Mouse (Mus musculus) kidney, postnatal 10 days (tissue): ENCODE measurements around the gene Cnot1.
A peak's percentile ranks its signal among the peaks of the same experiment; 100 is the strongest.
"Not testable (repeated sequence)": the region's sequence is repeated elsewhere in the genome, so short reads cannot be mapped to it uniquely, and the experiment has no call there.

Experiments
- DNase-seq: peaks from one replicate; pipeline ENCODE4 v3.0.0; 2021; ENCODE audit warnings: mixed read lengths

Cnot1 gene

GRCm38 (mm10) chr8:95816044-95816708 lies 8.9 kb upstream of the Cnot1 start:
- no peak for DNase-seq

DNA sequence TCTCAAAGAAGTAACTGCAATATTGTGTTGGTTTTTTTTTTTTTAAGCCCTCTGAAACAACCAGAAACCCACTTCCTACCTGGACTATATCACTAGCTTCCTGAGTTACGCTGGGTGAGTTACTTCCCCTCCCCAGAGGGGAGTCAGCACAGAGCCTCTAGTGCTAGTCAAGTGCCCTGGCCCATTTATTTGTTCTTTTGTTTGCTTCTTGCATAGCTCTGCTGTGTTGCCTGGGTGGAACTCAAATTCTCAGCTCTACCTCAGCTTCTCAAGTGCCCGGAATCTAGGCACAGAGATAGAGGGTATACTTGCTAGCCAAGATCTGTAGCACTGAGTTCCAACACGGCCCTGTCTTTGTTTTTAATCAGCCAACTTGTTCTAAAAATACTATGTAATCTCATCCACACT lies 2.9 kb upstream of the Cnot1 start:
- DNase-seq, result no peak

GRCm38 (mm10) chr8:95809116-95809515 lies 1.9 kb upstream of the Cnot1 start:
- no peak for DNase-seq

GRCm38 (mm10) chr8:95808631-95809030 lies 1.4 kb upstream of the Cnot1 start:
- DNase-seq, result no peak

DNA sequence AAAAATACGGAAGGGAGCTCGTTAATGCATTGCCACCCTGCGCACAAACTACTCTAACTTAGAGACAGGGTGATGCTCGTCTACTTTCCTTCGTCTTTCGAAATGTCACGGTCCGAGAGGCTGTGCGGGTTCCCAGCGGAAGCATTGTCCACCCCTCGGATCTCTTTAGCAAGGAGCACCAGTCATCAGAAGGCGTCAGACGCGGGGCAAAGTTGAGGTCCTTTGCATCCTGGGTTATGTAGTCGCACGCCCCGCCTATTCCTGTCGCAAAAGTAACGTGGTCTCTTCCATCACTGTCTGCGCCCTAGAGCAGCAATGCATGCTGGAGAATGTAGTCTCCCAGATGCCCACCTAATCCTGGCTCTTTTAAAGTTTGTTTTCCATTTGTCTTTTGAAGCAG lies 597 bp upstream of the Cnot1 start:
- peak; percentile 95 for DNase-seq

DNA sequence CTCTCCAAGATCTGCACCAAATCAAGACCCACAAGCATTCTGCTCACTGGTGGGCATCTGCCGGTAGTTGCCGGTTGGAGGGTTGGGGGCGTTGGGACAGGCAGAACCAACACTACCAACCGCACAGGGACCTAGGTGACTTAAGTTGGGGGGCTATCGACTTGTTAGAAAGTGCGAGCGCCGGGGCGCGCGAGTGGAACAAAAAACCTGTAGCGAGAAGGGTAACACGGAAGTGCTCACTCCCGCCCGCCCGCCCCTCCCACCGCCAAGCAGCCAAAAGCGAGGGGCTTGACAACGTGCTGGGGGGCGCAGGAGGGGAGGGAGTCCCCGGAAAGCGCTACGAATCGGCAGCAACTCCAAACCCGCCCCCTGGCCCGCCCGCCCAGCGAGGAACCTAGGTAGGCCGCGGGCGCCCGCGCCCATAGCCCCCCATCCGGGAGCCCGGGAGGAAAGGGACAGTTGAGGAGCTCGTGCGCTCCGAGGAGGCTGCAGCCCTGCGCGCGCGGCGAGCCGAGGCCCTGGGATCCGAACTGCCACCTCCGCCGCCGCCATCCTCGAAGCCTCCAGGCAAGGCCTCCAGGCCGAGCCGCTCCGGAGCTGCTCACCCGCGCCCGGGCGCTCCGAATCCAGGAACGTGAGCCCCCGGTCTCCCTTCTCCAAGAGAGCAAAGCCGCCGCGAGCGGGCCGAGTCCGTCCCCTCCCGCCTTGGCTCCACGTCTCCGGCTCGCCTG lies 638 bp downstream of the Cnot1 start:
- no peak for DNase-seq

- no peak for DNase-seq
Observed at GRCm38 (mm10) chr8:95805482-95805881, 1.8 kb downstream of the Cnot1 start.

- no peak for DNase-seq
Observed at GRCm38 (mm10) chr8:95802231-95802630, 5.0 kb downstream of the Cnot1 start.

GRCm38 (mm10) chr8:95801476-95802064 lies 5.7 kb downstream of the Cnot1 start:
- no peak for DNase-seq

DNA sequence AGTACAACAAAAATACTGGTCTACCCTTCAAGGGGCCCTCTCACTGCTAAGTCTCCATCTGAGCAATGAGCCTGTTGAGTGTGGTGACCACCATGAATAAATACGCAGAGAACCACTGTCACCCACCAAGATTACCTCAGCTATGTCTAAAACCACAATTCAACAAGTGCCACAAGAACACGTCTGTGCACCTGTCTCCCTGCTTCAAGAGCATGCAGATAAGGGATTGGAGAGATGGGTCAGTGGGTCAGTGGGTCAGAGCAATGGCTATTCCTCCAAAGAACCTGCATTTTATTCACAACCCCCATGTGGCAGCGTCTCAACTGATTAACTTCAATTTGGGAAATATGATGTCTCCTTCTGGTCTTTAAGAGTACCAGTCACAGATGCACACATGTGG lies 6.9 kb downstream of the Cnot1 start:
- DNase-seq, result no peak

DNA sequence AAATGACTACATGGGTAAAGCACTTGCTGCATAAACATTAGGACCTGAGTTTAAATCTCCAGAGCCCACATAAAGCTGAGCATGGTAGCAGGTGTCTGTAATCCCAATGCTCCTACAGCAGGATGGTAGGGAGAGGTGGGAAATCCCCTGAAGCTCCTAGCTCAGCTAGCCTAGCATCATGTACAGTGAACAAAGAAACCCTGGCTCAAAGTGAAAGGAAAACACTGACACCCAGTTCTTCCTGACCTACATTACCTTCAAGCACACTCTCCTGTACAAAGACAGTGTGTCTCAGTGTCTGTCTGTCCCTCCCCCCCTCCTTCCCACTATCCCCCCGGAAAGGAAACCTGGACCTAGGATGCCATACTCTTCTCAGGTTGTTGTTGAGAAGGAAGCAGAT lies 7.4 kb downstream of the Cnot1 start:
- no peak for DNase-seq

DNA sequence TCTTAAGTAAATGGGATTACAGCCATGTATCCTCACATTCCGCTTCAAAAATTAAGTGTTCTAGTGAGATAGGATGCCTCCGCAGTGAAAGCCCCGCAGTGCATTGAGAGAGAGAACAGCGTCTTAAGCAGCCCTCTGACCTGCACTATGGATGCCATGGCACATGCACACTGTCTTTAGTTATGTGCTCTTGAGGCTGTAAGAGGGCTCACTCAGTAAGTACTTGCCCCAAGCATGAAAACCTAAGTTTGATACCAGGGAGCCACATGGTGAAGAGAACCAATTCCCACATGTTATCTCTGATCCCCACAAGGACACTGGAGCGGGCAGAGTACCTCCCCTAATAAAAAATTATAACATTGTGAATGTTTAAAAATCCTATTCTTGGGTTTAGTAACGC lies 8.1 kb downstream of the Cnot1 start:
- no peak for DNase-seq

GRCm38 (mm10) chr8:95795333-95796061 lies 11.8 kb downstream of the Cnot1 start:
- not testable (repeated sequence) for DNase-seq

- DNase-seq, result no peak
Observed at GRCm38 (mm10) chr8:95785591-95785990, 21.7 kb downstream of the Cnot1 start.

GRCm38 (mm10) chr8:95782628-95783027 lies 24.6 kb downstream of the Cnot1 start:
- DNase-seq, result no peak

- DNase-seq, result no peak
Observed at GRCm38 (mm10) chr8:95781775-95782174, 25.5 kb downstream of the Cnot1 start.

- no peak for DNase-seq
Observed at GRCm38 (mm10) chr8:95781085-95781484, 26.2 kb downstream of the Cnot1 start.

- DNase-seq, result no peak
Observed at GRCm38 (mm10) chr8:95764133-95764532, 43.1 kb downstream of the Cnot1 start.

- no peak for DNase-seq
Observed at GRCm38 (mm10) chr8:95760323-95760722, 46.9 kb downstream of the Cnot1 start.

GRCm38 (mm10) chr8:95751924-95752323 lies 55.3 kb downstream of the Cnot1 start:
- DNase-seq, result no peak

- DNase-seq, result no peak
Observed at GRCm38 (mm10) chr8:95748028-95748427, 59.2 kb downstream of the Cnot1 start.

DNA sequence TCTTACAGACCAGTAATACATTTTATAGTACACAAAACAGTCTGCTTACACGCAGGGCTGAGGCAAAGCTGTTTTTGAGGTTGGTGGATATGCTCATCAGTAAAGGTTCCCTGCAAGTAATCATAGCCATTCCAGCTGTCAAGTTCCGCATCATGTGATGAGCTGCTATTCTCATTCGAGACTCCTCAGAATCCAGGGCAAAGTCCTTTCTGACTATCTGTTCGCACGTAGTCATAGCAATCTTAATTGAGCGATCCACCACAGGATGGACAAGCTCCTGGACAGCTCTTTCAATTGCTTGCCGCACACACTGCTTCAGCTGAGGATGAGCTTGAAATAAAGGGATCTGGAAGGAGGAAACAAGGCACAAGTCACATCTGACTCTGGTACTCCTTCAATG lies 65.5 kb downstream of the Cnot1 start:
- DNase-seq, result no peak

GRCm38 (mm10) chr8:95738596-95738995 lies 68.7 kb downstream of the Cnot1 start:
- DNase-seq, result no peak

- DNase-seq, result no peak
Observed at GRCm38 (mm10) chr8:95727625-95728024, 79.6 kb downstream of the Cnot1 start.
